Mouse (Mus musculus): ENCODE measurements around the gene Tns3. TPM values are rescaled to one million over a fixed set of nuclear protein-coding genes. Genes with fewer than 3 reads are reported as not detected.

Gene Tns3
- total RNA-seq, 2 experiments from 2014 or later: 3.7 to 4.8 TPM

- no peak for ATAC-seq (replicated peaks; ENCODE audit: low FRiP score, poor library complexity, severe bottlenecking)
Observed at GRCm38 (mm10) chr11:8586374-8586773, 78.0 kb downstream of the Tns3 start.

- ATAC-seq (replicated peaks; ENCODE audit: low FRiP score, poor library complexity, severe bottlenecking): no peak
Observed at GRCm38 (mm10) chr11:8585686-8586085, 78.6 kb downstream of the Tns3 start.

- ATAC-seq (replicated peaks; ENCODE audit: low FRiP score, poor library complexity, severe bottlenecking): no peak
Observed at GRCm38 (mm10) chr11:8584925-8585324, 79.4 kb downstream of the Tns3 start.

- no peak for ATAC-seq (replicated peaks; ENCODE audit: low FRiP score, poor library complexity, severe bottlenecking)
Observed at GRCm38 (mm10) chr11:8584307-8584706, 80.0 kb downstream of the Tns3 start.

- ATAC-seq (replicated peaks; ENCODE audit: low FRiP score, poor library complexity, severe bottlenecking): no peak
Observed at GRCm38 (mm10) chr11:8583137-8583536, 81.2 kb downstream of the Tns3 start.

- no peak for ATAC-seq (replicated peaks; ENCODE audit: low FRiP score, poor library complexity, severe bottlenecking)
Observed at GRCm38 (mm10) chr11:8582101-8582920, 82.0 kb downstream of the Tns3 start.

GRCm38 (mm10) chr11:8579789-8580188 lies 84.5 kb downstream of the Tns3 start:
- ATAC-seq (replicated peaks; ENCODE audit: low FRiP score, poor library complexity, severe bottlenecking): no peak

- ATAC-seq (replicated peaks; ENCODE audit: low FRiP score, poor library complexity, severe bottlenecking): no peak
Observed at GRCm38 (mm10) chr11:8575217-8576180, 88.8 kb downstream of the Tns3 start.

- ATAC-seq (replicated peaks; ENCODE audit: low FRiP score, poor library complexity, severe bottlenecking): no peak
Observed at GRCm38 (mm10) chr11:8574562-8574961, 89.8 kb downstream of the Tns3 start.

- ATAC-seq (replicated peaks; ENCODE audit: low FRiP score, poor library complexity, severe bottlenecking): no peak
Observed at GRCm38 (mm10) chr11:8572762-8573161, 91.6 kb downstream of the Tns3 start.

GRCm38 (mm10) chr11:8569232-8570028 lies 94.9 kb downstream of the Tns3 start:
- ATAC-seq (replicated peaks; ENCODE audit: low FRiP score, poor library complexity, severe bottlenecking): no peak

- ATAC-seq (replicated peaks; ENCODE audit: low FRiP score, poor library complexity, severe bottlenecking): no peak
Observed at GRCm38 (mm10) chr11:8568829-8569228, 95.5 kb downstream of the Tns3 start.

GRCm38 (mm10) chr11:8566250-8566853 lies 98.0 kb downstream of the Tns3 start:
- no peak for ATAC-seq (replicated peaks; ENCODE audit: low FRiP score, poor library complexity, severe bottlenecking)

- ATAC-seq (replicated peaks; ENCODE audit: low FRiP score, poor library complexity, severe bottlenecking): no peak
Observed at GRCm38 (mm10) chr11:8558761-8559282, 105.5 kb downstream of the Tns3 start.

- ATAC-seq (replicated peaks; ENCODE audit: low FRiP score, poor library complexity, severe bottlenecking): no peak
Observed at GRCm38 (mm10) chr11:8558258-8558657, 106.1 kb downstream of the Tns3 start.

GRCm38 (mm10) chr11:8557006-8557405 lies 107.3 kb downstream of the Tns3 start:
- no peak for ATAC-seq (replicated peaks; ENCODE audit: low FRiP score, poor library complexity, severe bottlenecking)

GRCm38 (mm10) chr11:8551710-8552109 lies 112.6 kb downstream of the Tns3 start:
- no peak for ATAC-seq (replicated peaks; ENCODE audit: low FRiP score, poor library complexity, severe bottlenecking)

GRCm38 (mm10) chr11:8547661-8548060 lies 116.7 kb downstream of the Tns3 start:
- no peak for ATAC-seq (replicated peaks; ENCODE audit: low FRiP score, poor library complexity, severe bottlenecking)

- ATAC-seq (replicated peaks; ENCODE audit: low FRiP score, poor library complexity, severe bottlenecking): no peak
Observed at GRCm38 (mm10) chr11:8545798-8546197, 118.5 kb downstream of the Tns3 start.

All from erythroblast, adult 5-6 weeks (primary cell).